Mouse (Mus musculus) layer of hippocampus, adult 9-10 months (tissue): ENCODE measurements at regions not wholly inside any gene's neighbourhood (a gene's known extent, or its start where the extent isn't known, plus 50 kb on each side); places are given as distances from the start of the nearest gene placed in this dataset.

Experiments used
- DNase-seq: peaks from one replicate; pipeline ENCODE4 v3.0.0; 2022; ENCODE audit warnings: low spot score

DNA sequence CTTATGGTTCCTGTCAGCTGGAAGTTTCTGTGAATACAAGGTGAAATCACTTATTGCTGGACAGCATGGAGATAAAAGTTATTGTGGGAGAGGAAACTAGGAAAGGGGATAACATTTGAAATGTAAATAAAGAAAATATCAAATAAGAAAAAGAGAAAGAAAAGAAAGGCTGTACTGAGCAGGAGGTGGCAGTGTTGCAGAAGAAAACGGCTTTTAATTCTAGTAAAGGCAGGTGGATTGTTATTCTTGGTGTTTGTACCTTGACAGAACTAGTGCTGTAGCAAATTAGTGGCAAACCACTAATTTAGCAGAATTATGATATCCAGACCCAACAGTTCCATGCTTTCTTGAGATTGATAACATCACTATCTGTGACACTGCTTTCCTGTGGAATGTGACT lies 52.6 kb downstream of the Gm10358 start:
- DNase-seq: no peak

DNA sequence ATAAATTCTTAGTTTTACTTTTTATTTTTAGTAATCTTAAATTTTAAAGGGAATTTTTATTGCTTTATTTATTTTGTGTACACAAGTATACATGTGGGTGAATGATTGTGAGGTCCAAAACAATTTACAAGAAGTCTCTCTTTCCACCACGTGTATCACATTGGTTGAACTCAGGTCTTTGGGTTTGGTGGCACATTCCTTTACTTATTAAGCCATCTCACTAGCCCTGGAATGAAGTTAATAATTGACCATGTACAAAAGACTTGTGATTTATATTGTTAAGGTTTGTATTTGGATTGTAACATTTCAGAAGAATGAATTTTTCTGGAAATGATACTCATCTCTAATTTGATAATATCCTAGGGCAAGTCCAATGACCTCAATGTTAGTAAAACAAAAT lies 56.2 kb downstream of the Gm10358 start:
- DNase-seq: no peak

DNA sequence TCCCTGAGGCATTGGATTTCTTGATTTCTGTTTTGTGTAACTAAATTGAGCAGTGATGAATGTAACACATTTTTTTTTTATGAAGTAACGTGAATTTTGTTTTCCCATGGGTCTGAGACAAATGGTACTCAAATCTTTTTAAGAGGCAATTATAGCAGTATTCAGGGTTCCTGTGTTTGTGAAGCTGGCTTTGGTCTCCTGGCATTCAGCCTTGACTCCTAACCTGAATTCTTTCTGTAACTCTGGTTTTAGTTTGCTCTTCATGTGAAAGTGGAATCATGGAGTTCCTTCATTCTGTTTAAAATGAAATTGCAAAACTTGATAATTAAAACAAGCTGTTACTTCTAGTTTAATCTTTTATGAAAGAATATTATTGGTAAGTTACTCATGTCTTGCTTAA lies 58.3 kb downstream of the Gm10358 start:
- no peak for DNase-seq

DNA sequence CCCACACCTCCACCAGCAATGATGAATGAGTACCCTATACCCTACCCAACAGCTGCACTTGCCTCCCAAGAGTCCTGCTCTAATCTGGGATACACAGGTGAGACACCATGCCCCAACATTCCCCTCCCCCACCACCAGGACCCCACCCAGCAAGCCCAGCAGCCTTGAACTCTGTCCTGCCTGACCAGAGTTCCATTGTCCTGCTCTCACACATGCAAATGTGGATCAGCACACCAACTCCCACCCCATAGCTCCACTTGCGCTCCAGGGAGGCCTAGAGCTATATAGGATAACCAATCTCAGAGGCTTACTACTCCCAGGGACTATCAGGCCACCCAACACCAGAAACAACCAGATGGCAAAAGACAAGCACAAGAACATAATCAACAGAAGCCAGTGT lies 85.8 kb downstream of the Gm10358 start:
- DNase-seq: no peak

DNA sequence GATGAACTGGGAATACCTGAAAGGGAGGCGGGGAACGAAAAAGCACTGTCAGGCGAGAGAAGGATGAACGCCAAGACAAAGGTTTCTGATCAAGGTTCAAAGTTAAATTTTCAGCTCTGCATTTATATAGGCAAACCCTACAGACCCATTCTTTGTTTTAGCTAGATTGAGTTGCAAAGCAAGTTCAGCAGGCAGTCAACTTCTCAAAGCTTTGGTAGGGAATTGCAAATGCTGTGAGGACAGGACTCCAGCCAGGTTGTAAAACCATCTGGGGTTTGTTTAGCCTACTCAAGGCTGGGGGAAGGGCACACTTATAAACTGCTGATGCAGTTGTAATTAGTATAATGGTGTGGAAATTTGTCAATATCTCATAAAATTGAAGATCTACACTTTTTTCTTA lies 87.9 kb downstream of the Gm10358 start:
- no peak for DNase-seq

DNA sequence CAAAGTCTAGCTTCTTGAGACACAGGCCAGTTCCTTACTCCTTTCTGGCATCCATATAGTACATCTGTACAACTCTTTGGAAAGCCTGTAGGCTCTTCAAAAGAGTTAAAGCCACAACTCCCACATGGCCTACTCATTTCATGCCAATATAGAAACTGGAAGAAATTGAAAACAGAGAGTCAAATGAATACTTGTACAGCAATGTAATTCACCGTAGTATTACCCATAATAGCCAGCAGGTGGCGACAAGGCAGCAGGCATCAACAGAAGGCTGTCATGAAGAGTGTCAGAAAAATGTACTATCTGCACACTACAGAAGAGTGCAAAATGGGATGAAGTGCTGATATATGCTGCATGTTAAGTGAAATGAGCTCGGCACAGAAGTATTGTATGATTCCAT lies 90.5 kb downstream of the Gm10358 start:
- peak; percentile 21 for DNase-seq

DNA sequence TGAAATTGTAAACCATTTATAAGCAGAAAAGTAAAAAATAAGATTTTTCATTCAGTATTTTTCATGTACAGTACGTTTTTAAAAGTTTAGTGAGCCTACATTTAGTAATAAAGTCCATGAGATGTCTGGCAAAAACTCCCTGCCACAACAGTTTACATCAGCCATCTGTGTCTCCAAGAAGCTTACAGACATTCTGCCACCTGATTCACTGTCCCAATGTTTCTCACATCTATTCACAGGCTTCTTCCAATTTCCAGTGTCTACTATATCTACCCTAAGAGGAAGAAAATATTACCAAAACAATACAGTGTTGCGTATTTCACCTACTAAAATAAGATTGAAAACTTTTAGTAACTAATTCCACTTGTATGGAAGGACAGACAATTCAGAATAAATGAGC lies 95.7 kb downstream of the Rasd2 start:
- DNase-seq: no peak

DNA sequence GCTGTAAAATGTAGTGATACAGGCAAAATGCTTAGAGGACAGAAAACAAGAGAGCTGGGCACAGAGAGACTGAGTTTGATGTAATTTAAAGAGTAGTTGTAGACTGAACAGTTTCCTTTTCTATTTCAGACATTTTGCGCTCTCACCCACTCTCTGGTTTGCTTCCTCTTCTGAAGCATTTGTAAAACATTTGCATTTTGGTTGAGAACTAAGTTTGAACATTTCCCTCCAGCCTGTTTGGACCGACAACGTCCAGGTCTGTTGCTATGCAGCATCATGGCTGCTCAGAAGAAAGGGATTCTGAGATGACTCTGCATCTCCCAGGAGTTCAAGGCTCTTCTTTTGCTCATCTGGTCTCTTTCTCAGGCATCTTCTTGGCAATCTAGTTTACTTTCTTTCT lies 78.2 kb downstream of the Rasd2 start:
- no peak for DNase-seq

DNA sequence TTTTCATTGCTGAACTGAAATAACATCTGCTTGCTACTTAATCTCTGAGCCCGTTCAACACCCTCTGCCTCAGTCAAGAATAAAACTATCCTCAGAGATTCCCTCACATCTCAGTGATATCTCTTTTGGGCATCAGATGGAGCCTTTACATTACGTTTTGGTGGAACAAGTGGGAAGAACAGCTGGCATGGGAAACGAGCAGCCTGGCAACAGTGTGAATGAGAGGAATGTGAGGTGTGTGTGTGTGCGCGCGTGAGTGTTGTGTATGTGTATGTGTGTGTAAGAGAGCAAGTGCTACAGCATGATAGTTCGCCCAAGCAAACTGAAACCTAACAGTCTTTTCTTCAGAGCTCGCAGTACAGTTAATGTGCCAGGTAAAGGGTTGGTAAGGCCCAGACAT lies 76.2 kb downstream of the Rasd2 start:
- DNase-seq: no peak
